In the genomic region with DNA sequence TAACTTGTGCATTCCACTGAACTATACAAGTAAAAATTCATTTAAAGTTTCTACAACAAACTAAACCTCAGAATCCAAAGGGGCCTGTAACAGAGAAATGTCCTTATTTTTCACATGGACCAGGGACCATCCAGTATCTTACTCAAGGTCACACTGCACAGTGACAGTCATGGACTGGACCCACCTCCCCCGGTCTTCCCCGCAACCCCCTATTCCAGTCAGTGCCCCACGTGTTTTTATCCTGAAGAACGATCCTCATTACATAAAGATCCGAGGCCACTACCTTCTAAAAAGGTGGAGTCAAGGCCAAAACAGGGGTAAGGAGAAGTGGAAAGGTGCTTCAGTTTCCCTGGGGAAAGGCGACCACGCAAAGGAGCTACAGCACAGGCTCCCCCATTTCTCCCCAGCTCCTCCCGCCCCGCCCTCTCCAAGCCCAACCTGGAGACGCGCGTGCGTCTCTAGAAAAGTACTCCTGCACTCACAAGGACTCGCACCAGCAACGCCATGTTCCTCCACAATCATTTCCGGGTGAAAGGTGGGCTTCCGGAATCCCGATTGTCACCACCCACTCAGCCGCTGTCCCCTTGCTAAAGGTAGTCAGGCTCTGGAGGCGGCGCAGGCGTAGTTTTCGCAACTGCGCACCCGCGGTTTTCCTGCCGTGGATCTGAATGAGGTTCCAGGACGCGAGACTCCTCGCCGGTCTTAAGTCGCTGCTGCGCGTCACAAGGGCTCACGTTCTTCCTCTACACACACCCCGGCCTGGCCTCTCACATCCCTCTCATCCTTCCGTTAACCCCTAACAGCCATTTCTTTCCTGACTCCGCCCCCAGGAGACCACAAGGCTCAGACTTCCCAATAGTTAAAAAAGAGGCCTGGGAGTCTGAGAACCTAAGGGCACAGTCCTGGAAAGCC, we compare ENCODE assay signal across 1 mouse cellular context.
TF ChIP-seq lines count a peak whose summit lies in the region.

A gene (minus strand): TSS at position 780 of the 912 bp plus-strand sequence.

TF ChIP-seq in MEL, 35 proteins besides CTCF, POLR2A, EP300 and RAD21 (continued from another document):
- TF ChIP-seq MXI1 (IDR thresholded peaks at IDR 0.05; ENCODE audit: low read depth, low read length) (peak; percentile 95), E2F4 (IDR thresholded peaks at IDR 0.05; ENCODE audit: borderline replicate concordance, low read depth, low read length) (no peak), HCFC1 (IDR thresholded peaks at IDR 0.05; ENCODE audit: low read depth, low read length) (peak; percentile 91), ZKSCAN1 (IDR thresholded peaks at IDR 0.05; ENCODE audit: low read depth, low read length) (no peak), MAX (IDR thresholded peaks at IDR 0.05; ENCODE audit: low read length) (peak; percentile 78), USF1 (IDR thresholded peaks at IDR 0.05; ENCODE audit: low read depth, low read length) (no peak), ZC3H11A (IDR thresholded peaks at IDR 0.05; ENCODE audit: low read depth, low read length) (no peak), MEF2A (IDR thresholded peaks at IDR 0.05; ENCODE audit: extremely low read depth, insufficient replicate concordance, low read depth, low read length, poor library complexity, severe bottlenecking) (no peak)
